Mouse (Mus musculus): ENCODE results near the gene Btbd9. TPM values are rescaled to one million over a fixed set of nuclear protein-coding genes. Genes with fewer than 3 reads are reported as not detected.

Gene Btbd9
- polyA plus RNA-seq, 1 experiment from 2014 or later = 63.1 TPM

- Histone ChIP-seq H3K27me3 (ENCODE audit: control insufficient read depth, insufficient read depth, low read length) (no peaks in the 10 kb centered on the region), H3K4me1 (ENCODE audit: control insufficient read depth, insufficient read depth, low read length) (peaks cover 5% of the 10 kb centered on the region), H3K36me3 (ENCODE audit: control insufficient read depth, insufficient read depth, low read length) (peaks cover 14% of the 10 kb centered on the region; the same call in 1 of the 2 replicates), H3K9ac (replicated peaks; ENCODE audit: low read depth, low read length) (no peak overlapping the region), H3K27ac (ENCODE audit: low read length) (no peak overlapping the region), H3K9me3 (ENCODE audit: control insufficient read depth, low read depth, low read length) (no peaks in the 10 kb centered on the region), H3K4me3 (ENCODE audit: low read depth, low read length) (no peak overlapping the region), H3K4me2 (replicated peaks; ENCODE audit: low read depth, low read length) (no peak overlapping the region)
- ATAC-seq (ENCODE audit: insufficient number of reproducible peaks, insufficient read depth, low FRiP score, low read depth) = no peak
- 89% methylated on average over 8 of the region's 8 CpGs for WGBS
Observed at GRCm38 (mm10) chr17:30606634-30607081, 30.4 kb upstream of the Btbd9 start.

GRCm38 (mm10) chr17:30606206-30606605 is 29.9 kb upstream of the Btbd9 start:
- H3K9ac ChIP-seq (replicated peaks; ENCODE audit: low read depth, low read length) = no peak overlapping the region
- H3K27me3 ChIP-seq (ENCODE audit: control insufficient read depth, insufficient read depth, low read length) = no peaks in the 10 kb centered on the region
- no peaks in the 10 kb centered on the region for H3K9me3 ChIP-seq (ENCODE audit: control insufficient read depth, low read depth, low read length)
- peaks cover 1% of the 10 kb centered on the region for H3K4me1 ChIP-seq (ENCODE audit: control insufficient read depth, insufficient read depth, low read length)
- H3K27ac ChIP-seq (ENCODE audit: low read length) = no peak overlapping the region
- no peak overlapping the region for H3K4me3 ChIP-seq (ENCODE audit: low read depth, low read length)
- ATAC-seq (ENCODE audit: insufficient number of reproducible peaks, insufficient read depth, low FRiP score, low read depth) = no peak
- WGBS = 88% methylated on average over 11 of the region's 11 CpGs
- H3K4me2 ChIP-seq (replicated peaks; ENCODE audit: low read depth, low read length) = no peak overlapping the region
- peaks cover 14% of the 10 kb centered on the region; the same call in 1 of the 2 replicates for H3K36me3 ChIP-seq (ENCODE audit: control insufficient read depth, insufficient read depth, low read length)

GRCm38 (mm10) chr17:30605001-30605400 is 28.7 kb upstream of the Btbd9 start:
- no peaks in the 10 kb centered on the region for H3K27me3 ChIP-seq (ENCODE audit: control insufficient read depth, insufficient read depth, low read length)
- H3K27ac ChIP-seq (ENCODE audit: low read length) = no peak overlapping the region
- no peak for ATAC-seq (ENCODE audit: insufficient number of reproducible peaks, insufficient read depth, low FRiP score, low read depth)
- H3K4me1 ChIP-seq (ENCODE audit: control insufficient read depth, insufficient read depth, low read length) = no peaks in the 10 kb centered on the region
- 86% methylated on average over 5 of the region's 5 CpGs for WGBS
- peaks cover 17% of the 10 kb centered on the region; the same call in 1 of the 2 replicates for H3K36me3 ChIP-seq (ENCODE audit: control insufficient read depth, insufficient read depth, low read length)
- H3K9me3 ChIP-seq (ENCODE audit: control insufficient read depth, low read depth, low read length) = no peaks in the 10 kb centered on the region
- H3K9ac ChIP-seq (replicated peaks; ENCODE audit: low read depth, low read length) = no peak overlapping the region
- no peak overlapping the region for H3K4me2 ChIP-seq (replicated peaks; ENCODE audit: low read depth, low read length)
- H3K4me3 ChIP-seq (ENCODE audit: low read depth, low read length) = no peak overlapping the region

GRCm38 (mm10) chr17:30604296-30604695 is 28.0 kb upstream of the Btbd9 start:
- H3K27ac ChIP-seq (ENCODE audit: low read length) = no peak overlapping the region
- H3K4me2 ChIP-seq (replicated peaks; ENCODE audit: low read depth, low read length) = no peak overlapping the region
- H3K4me1 ChIP-seq (ENCODE audit: control insufficient read depth, insufficient read depth, low read length) = no peaks in the 10 kb centered on the region
- H3K36me3 ChIP-seq (ENCODE audit: control insufficient read depth, insufficient read depth, low read length) = peaks cover 22% of the 10 kb centered on the region; the same call in 1 of the 2 replicates
- no peaks in the 10 kb centered on the region for H3K27me3 ChIP-seq (ENCODE audit: control insufficient read depth, insufficient read depth, low read length)
- no peak overlapping the region for H3K4me3 ChIP-seq (ENCODE audit: low read depth, low read length)
- no peaks in the 10 kb centered on the region for H3K9me3 ChIP-seq (ENCODE audit: control insufficient read depth, low read depth, low read length)
- WGBS = 94% methylated on average over 6 of the region's 6 CpGs
- no peak for ATAC-seq (ENCODE audit: insufficient number of reproducible peaks, insufficient read depth, low FRiP score, low read depth)
- H3K9ac ChIP-seq (replicated peaks; ENCODE audit: low read depth, low read length) = no peak overlapping the region

GRCm38 (mm10) chr17:30602175-30602574 is 25.9 kb upstream of the Btbd9 start:
- no peak for ATAC-seq (ENCODE audit: insufficient number of reproducible peaks, insufficient read depth, low FRiP score, low read depth)
- Histone ChIP-seq H3K27ac (ENCODE audit: low read length) (no peak overlapping the region), H3K9ac (replicated peaks; ENCODE audit: low read depth, low read length) (no peak overlapping the region), H3K4me2 (replicated peaks; ENCODE audit: low read depth, low read length) (no peak overlapping the region), H3K4me3 (ENCODE audit: low read depth, low read length) (no peak overlapping the region), H3K27me3 (ENCODE audit: control insufficient read depth, insufficient read depth, low read length) (no peaks in the 10 kb centered on the region), H3K36me3 (ENCODE audit: control insufficient read depth, insufficient read depth, low read length) (peaks cover 35% of the 10 kb centered on the region; the same call in 1 of the 2 replicates), H3K4me1 (ENCODE audit: control insufficient read depth, insufficient read depth, low read length) (no peaks in the 10 kb centered on the region), H3K9me3 (ENCODE audit: control insufficient read depth, low read depth, low read length) (no peaks in the 10 kb centered on the region)
- WGBS = 92% methylated on average over 14 of the region's 14 CpGs

- ATAC-seq (ENCODE audit: insufficient number of reproducible peaks, insufficient read depth, low FRiP score, low read depth) = no peak
- Histone ChIP-seq H3K4me3 (ENCODE audit: low read depth, low read length) (no peak overlapping the region), H3K4me2 (replicated peaks; ENCODE audit: low read depth, low read length) (no peak overlapping the region), H3K4me1 (ENCODE audit: control insufficient read depth, insufficient read depth, low read length) (no peaks in the 10 kb centered on the region), H3K9ac (replicated peaks; ENCODE audit: low read depth, low read length) (no peak overlapping the region), H3K27me3 (ENCODE audit: control insufficient read depth, insufficient read depth, low read length) (no peaks in the 10 kb centered on the region), H3K9me3 (ENCODE audit: control insufficient read depth, low read depth, low read length) (no peaks in the 10 kb centered on the region), H3K36me3 (ENCODE audit: control insufficient read depth, insufficient read depth, low read length) (peaks cover 51% of the 10 kb centered on the region), H3K27ac (ENCODE audit: low read length) (no peak overlapping the region)
- 87% methylated on average over 5 of the region's 5 CpGs for WGBS
Observed at GRCm38 (mm10) chr17:30598300-30598699, 22.0 kb upstream of the Btbd9 start.

GRCm38 (mm10) chr17:30597786-30598185 is 21.5 kb upstream of the Btbd9 start:
- no peaks in the 10 kb centered on the region for H3K9me3 ChIP-seq (ENCODE audit: control insufficient read depth, low read depth, low read length)
- 95% methylated on average over 9 of the region's 9 CpGs for WGBS
- no peak for ATAC-seq (ENCODE audit: insufficient number of reproducible peaks, insufficient read depth, low FRiP score, low read depth)
- H3K4me1 ChIP-seq (ENCODE audit: control insufficient read depth, insufficient read depth, low read length) = no peaks in the 10 kb centered on the region
- H3K27me3 ChIP-seq (ENCODE audit: control insufficient read depth, insufficient read depth, low read length) = no peaks in the 10 kb centered on the region
- H3K36me3 ChIP-seq (ENCODE audit: control insufficient read depth, insufficient read depth, low read length) = peaks cover 51% of the 10 kb centered on the region
- no peak overlapping the region for H3K9ac ChIP-seq (replicated peaks; ENCODE audit: low read depth, low read length)
- no peak overlapping the region for H3K27ac ChIP-seq (ENCODE audit: low read length)
- H3K4me3 ChIP-seq (ENCODE audit: low read depth, low read length) = no peak overlapping the region
- no peak overlapping the region for H3K4me2 ChIP-seq (replicated peaks; ENCODE audit: low read depth, low read length)

- Histone ChIP-seq H3K27me3 (ENCODE audit: control insufficient read depth, insufficient read depth, low read length) (no peaks in the 10 kb centered on the region), H3K9ac (replicated peaks; ENCODE audit: low read depth, low read length) (no peak overlapping the region), H3K9me3 (ENCODE audit: control insufficient read depth, low read depth, low read length) (no peaks in the 10 kb centered on the region), H3K4me1 (ENCODE audit: control insufficient read depth, insufficient read depth, low read length) (no peaks in the 10 kb centered on the region), H3K4me3 (ENCODE audit: low read depth, low read length) (no peak overlapping the region), H3K27ac (ENCODE audit: low read length) (no peak overlapping the region), H3K4me2 (replicated peaks; ENCODE audit: low read depth, low read length) (no peak overlapping the region), H3K36me3 (ENCODE audit: control insufficient read depth, insufficient read depth, low read length) (peaks cover 48% of the 10 kb centered on the region)
- WGBS = 59% methylated on average over 6 of the region's 6 CpGs
- ATAC-seq (ENCODE audit: insufficient number of reproducible peaks, insufficient read depth, low FRiP score, low read depth) = no peak
Observed at GRCm38 (mm10) chr17:30594846-30595245, 18.6 kb upstream of the Btbd9 start.

GRCm38 (mm10) chr17:30594407-30594806 is 18.1 kb upstream of the Btbd9 start:
- H3K9me3 ChIP-seq (ENCODE audit: control insufficient read depth, low read depth, low read length) = no peaks in the 10 kb centered on the region
- no peak for ATAC-seq (ENCODE audit: insufficient number of reproducible peaks, insufficient read depth, low FRiP score, low read depth)
- WGBS = 63% methylated on average over 5 of the region's 5 CpGs
- no peak overlapping the region for H3K4me3 ChIP-seq (ENCODE audit: low read depth, low read length)
- H3K27ac ChIP-seq (ENCODE audit: low read length) = no peak overlapping the region
- peaks cover 46% of the 10 kb centered on the region for H3K36me3 ChIP-seq (ENCODE audit: control insufficient read depth, insufficient read depth, low read length)
- no peaks in the 10 kb centered on the region for H3K27me3 ChIP-seq (ENCODE audit: control insufficient read depth, insufficient read depth, low read length)
- no peaks in the 10 kb centered on the region for H3K4me1 ChIP-seq (ENCODE audit: control insufficient read depth, insufficient read depth, low read length)
- no peak overlapping the region for H3K9ac ChIP-seq (replicated peaks; ENCODE audit: low read depth, low read length)
- H3K4me2 ChIP-seq (replicated peaks; ENCODE audit: low read depth, low read length) = no peak overlapping the region

Data from stomach, embryonic 14.5 days (tissue).